Mouse (Mus musculus) heart, postnatal 36 days (tissue): ENCODE data around the gene Stk38. TPM values are rescaled to one million over a fixed set of nuclear protein-coding genes. Genes with fewer than 3 reads are reported as not detected.
"Not testable (repeated sequence)": the region's sequence is repeated elsewhere in the genome, so short reads cannot be mapped to it uniquely, and the experiment has no call there.

ENCODE experiments used
- DNase-seq, 2 experiments: peaks; one replicate each; pipeline ENCODE4 v3.0.0; 2021 to 2022
- intact Hi-C: fragments of 180-260 bp; cut with DNase I; formaldehyde crosslinking; loops from one replicate; pipeline ENCODE4 v1.15.1; 2025
- total RNA-seq, 2 experiments: library from RNA; stranded (reverse); gene quantifications; 2 replicates each; pipeline ENCODE4 v1.2.3; 2021

The Stk38 gene
- total RNA-seq, 2 experiments from 2014 or later = 30.2 to 36.2 TPM

DNA sequence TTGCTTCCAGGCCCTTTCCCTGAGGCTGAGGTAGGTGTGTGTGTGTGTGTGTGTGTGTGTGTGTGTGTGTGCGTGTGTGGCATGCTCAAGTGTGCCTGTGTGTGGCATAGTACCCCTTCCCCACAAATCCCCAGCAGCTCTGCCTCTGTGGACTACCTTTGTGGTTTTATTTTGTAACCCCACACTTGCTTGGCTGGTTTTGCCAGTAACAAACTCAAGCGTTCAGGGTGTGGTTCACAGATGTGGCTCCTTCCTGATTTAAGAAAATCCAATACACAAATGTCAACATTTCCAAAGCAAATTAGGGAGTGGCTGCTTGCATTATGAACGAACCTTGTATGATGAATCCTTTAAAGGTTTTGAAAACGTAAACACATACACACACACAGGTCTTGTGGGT is 8.9 kb upstream of the Stk38 start:
- intact Hi-C loops = no loop called here
- DNase-seq = no peak

- DNase-seq = peak; percentile 50 to 52
- intact Hi-C loops = no loop called here
Observed at GRCm38 (mm10) chr17:29015638-29016037, 7.8 kb upstream of the Stk38 start.

DNA sequence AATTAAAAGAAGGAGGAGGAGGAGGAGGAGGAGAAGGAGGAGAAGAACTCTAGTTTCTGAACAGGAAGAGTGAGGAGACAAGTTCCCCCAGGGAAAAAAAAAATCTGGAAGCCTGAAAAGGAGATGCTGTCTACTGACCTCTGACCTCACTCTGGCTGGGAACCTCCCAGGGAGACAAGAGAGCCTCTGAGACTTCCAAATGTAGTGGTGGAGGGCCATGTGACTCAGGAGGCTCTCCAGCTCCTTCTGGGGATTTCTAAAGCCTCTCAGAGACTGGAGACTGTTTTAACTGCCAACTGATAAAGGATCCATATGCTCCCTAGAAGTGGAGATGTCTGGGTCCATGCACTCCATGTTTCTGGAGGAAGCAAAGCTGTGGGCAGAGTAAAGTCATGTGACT is 6.4 kb upstream of the Stk38 start:
- DNase-seq = no peak
- intact Hi-C loops = no loop called here

DNA sequence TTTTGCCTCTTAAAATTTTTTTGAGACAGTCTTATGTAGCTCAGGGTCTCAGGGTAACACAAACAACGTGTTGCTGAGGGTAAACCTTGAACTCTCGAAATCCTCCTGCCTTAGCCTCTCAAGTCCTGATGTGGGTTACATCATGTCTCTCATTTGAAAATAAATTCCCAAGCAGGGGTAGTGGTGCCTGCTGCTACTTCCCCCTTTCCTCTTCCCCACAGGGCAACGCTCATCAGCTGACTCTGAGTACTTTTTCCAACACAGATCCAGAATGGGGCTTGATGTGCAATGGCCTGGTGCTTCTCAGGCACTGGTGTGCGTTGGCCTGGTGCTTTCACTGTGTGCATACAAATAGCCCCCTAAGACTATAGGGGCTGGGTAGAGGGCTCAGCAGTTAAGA is 1.4 kb upstream of the Stk38 start:
- intact Hi-C loops = no loop called here
- DNase-seq = no peak

- intact Hi-C loops = loop anchor here (1.0 kb wide), 1 partner anchor 24 kb away; the partner anchor contains the start of gene Srsf3
- DNase-seq = no peak
Observed at GRCm38 (mm10) chr17:29008326-29008650, 493 bp upstream of the Stk38 start.

GRCm38 (mm10) chr17:29007243-29007640 is 553 bp downstream of the Stk38 start:
- intact Hi-C loops = no loop called here
- DNase-seq = no peak

DNA sequence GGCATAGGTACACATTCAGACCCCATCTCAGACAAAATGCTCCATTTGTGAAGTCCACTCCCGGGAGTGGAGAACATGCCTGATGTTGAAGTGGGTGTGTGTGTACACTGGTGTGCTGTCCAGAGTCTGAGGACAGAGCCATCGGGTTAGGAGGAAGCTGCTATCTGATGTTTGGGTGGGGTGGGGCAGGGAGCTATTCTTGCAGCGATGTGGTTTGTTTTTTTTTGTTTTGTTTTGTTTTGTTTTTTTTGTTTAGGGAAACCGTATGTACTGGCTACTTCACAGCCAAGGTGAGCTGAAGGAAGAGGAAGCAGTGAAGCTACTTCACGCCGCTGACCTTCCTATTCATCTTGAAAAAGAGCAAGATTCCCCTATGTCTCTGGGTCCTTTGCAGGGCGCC is 983 bp downstream of the Stk38 start:
- intact Hi-C loops = no loop called here
- DNase-seq = no peak

GRCm38 (mm10) chr17:29005002-29005401 is 2.8 kb downstream of the Stk38 start:
- intact Hi-C loops = no loop called here
- no peak for DNase-seq

DNA sequence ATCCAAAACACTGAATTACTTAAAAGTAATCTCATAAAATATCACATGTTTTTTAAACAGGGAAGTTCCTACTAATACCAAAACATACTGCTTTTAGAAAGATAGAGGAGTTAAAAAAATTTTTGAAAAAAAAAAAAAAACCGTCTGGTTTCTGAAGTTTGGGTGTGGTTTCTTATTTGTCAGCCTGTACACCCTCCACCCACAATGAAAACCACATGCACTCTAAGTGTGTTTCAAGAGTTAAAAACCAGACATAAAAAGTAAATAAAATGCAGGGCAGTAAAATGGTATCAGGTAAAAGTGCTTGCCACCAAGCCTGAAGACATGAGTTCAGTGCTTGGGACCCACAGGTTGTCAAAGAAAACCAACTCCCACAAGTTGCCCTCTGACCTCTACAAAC is 4.1 kb downstream of the Stk38 start:
- DNase-seq = no peak
- intact Hi-C loops = no loop called here

DNA sequence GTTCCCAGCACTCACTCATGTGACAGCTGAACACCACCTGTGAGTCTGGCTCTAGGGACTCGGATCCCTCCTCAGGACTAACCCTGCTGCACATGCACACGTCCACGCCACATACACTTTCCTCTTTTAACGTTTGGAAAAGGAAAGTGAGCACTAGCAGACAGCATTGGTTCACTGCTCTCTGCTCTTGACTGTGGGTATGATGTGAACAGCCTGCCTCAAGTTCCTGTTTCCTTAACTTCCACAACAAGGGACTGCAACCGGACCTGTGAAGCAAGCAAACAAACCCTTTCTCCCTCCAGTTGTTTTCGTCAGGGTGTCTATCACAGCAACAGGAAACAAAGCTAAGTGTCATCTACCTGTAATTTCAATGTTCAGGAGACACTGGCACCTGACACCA is 7.3 kb downstream of the Stk38 start:
- no peak for DNase-seq
- intact Hi-C loops = no loop called here

GRCm38 (mm10) chr17:28994615-28995014 is 13.2 kb downstream of the Stk38 start:
- no peak for DNase-seq
- intact Hi-C loops = no loop called here

DNA sequence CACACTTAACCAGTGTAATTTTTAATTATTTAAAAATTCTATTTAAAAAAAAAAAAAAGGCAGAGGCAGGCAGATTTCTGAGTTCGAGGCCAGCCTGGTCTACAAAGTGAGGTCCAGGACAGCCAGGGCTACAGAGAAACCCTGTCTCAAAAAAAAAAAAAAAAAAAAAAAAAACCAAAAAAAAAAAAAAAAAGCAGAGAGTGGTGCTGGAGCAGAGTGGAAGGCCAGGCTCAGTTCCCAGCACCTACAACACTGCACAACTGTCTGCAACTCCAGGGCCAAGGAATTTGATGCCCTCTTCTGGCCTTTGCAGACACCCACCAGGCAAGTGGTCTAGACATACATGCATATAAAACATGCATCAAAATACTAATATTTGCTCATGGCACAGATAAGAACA is 14.8 kb downstream of the Stk38 start:
- intact Hi-C loops, DNase-seq: not testable (repeated sequence)

- peak; percentile 32 to 44 for DNase-seq
- intact Hi-C loops = no loop called here
Observed at GRCm38 (mm10) chr17:28992105-28992504, 15.7 kb downstream of the Stk38 start.

- DNase-seq = no peak
- intact Hi-C loops = no loop called here
Observed at GRCm38 (mm10) chr17:28991286-28991685, 16.5 kb downstream of the Stk38 start.

- intact Hi-C loops = no loop called here
- DNase-seq = no peak
Observed at GRCm38 (mm10) chr17:28990060-28990459, 17.7 kb downstream of the Stk38 start.

- no peak for DNase-seq
- intact Hi-C loops = loop anchor here (5.0 kb wide), 1 partner anchor 183 kb away; no protein-coding TSS in a partner anchor
Observed at GRCm38 (mm10) chr17:28988996-28989395, 18.8 kb downstream of the Stk38 start.

DNA sequence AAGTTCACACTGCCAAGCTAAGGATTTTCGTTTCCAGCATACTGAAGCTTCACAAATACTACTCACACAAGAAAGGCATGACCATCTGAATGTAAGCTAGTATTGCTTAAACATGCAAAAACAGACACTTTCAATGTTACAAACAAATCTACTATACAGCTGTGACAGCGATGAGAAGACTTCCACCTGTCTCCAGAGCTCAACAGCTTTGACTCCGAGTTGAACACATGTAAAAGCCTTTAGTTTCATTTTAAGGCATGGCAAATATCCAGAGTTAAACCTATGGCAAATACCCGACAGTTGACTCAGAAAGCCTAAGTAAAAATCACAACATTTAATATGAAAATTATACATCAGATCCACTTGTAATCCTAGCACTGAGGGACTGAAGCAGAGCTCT is 19.5 kb downstream of the Stk38 start:
- intact Hi-C loops = loop anchor here (5.0 kb wide), 1 partner anchor 184 kb away; no protein-coding TSS in a partner anchor
- DNase-seq = no peak

DNA sequence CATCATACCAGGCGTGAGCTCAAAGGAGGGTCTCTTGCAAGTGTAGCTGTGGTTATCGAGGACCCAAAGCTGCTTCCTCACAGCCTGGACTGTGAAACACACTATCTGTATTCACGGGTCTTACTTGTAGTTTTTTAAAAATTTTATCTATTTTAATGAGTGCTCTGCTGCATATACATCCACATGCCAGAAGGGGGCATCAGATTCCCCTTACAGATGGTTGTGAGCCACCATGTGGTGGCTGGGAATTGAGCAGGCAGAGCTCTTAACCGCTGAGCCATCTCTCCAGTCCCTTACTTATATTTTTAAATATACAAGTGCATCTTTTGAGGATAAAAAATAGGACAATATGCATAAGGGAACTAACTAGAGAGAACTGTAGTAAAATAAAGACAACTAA is 20.1 kb downstream of the Stk38 start:
- peak; percentile 19 to 39 for DNase-seq
- intact Hi-C loops = loop anchor here (5.0 kb wide), 1 partner anchor 185 kb away; no protein-coding TSS in a partner anchor

DNA sequence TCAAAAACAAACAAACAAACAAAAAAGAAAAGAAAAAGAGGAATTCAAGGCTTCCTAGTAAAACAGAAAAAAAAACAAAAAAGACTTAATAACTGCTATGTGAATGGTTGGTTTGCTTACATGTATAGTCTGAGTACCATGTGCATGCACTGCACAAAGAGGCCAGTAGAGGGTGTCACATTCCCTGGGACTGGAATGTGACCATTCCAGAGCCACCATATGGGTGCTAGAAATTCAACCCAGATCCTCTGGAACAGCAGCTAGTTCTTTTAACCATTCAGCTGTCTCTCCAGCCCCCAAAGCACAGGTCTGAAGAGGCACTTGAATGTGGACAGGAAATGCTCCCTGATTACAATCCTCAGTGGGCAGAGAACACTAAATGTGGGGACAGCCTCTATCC is 21.0 kb downstream of the Stk38 start:
- DNase-seq = peak in 1 of 2 experiments; percentile 32
- intact Hi-C loops = loop anchor here (1.0 to 5.0 kb wide), 2 partner anchors 32 to 185 kb away; no protein-coding TSS in a partner anchor

DNA sequence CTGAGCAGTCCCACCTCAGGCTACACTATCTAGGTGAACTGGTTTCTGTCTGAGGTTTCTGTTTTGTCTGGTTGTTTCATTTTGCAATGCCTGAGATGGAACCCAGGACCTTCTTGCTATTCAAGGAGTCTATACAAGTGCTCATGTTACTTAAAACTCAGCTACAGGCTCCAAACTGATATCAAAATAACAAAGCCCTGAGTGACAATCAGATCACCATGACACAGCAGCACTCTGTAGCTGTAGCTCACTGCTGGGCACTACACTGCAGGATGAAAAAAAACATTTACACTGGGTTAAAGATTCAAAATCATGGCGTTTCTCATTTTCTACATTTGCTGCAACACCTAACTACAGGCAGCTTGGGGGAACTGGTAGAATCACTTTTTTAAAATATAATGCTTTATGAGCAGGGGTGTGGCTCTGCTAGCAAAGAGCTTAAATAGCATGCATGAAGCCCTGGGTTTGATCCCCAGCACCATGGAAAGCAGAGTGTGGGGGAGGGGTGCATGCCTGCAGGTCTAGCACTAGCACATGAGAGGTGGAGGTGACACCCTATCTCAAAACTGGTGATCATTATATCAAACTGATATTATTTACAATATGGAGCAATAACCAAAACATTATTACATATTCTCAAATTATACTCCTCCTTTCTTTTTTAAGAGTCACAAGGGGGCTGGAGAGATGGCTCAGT is 22.9 kb downstream of the Stk38 start:
- intact Hi-C loops = loop anchor here (5.0 kb wide), 1 partner anchor 187 kb away; no protein-coding TSS in a partner anchor
- DNase-seq = no peak

DNA sequence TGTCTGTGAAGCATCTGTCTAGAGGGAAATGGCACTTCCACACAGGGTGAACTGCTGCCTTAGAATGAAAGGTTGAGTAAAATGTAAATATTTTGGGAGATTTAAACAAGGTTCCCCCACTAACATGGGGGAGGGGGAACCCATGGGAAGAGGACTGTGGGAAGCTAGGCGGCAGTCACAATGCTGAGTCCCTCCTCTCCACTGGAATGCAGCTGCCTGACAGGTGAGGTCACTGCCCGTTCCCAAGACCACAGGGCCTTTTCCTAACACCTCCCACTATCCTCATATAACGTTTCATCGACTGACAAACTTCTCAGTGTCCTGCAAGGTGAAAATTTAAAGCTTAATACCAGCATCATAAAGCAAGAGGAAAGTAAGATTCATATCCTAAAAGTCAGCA is 25.2 kb downstream of the Stk38 start:
- intact Hi-C loops = no loop called here
- no peak for DNase-seq

DNA sequence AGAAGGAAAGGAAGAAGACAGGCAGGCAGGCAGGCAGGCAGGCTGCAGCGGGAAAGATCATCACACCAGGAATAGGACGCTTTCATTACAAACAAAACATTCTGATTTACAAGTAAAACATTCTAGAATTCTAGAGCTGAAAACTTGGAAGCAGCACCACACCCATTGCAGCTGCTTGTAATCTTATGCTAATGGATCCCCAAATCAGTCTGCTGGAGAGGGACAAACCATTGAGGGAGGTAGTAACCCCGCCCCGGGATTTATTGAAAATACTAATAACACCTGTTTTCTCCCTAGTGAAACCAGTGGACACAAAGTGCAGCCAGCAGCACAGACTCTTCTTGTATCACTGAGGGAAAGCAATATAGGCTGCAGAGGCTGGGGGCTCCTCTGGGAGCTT is 26.7 kb downstream of the Stk38 start:
- DNase-seq = no peak
- intact Hi-C loops = no loop called here

DNA sequence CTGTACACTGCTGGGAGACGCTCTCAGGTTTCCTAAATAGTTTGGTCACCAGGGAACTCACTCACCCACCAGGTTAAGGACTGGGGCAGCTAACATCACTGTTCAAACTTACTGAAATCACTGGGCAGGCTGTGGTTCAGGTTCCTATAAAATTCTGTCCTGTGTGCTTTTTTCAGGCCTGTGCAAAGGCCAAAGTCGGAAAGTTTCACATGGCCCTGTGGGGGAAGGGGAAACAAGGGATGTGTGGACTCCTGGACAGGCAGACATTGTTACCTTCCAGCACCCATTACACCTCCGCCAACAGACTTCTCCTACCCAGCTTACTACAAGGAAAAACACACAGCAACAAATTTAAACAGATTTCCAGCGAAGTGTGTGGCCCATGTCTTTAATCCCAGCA is 28.7 kb downstream of the Stk38 start:
- no peak for DNase-seq
- intact Hi-C loops = no loop called here
